Mouse (Mus musculus): Measurements from ENCODE around the gene Prex1.

- TF ChIP-seq CTCF (IDR thresholded peaks at IDR 0.05; ENCODE audit: low read depth, low read length) (no peak), GATA1 (IDR thresholded peaks at IDR 0.05; ENCODE audit: borderline replicate concordance, low read length) (no peak), POLR2AphosphoS5 (IDR thresholded peaks at IDR 0.05; ENCODE audit: insufficient replicate concordance, low read depth, low read length) (no peak), TAL1 (conservative IDR thresholded peaks at IDR 0.05; ENCODE audit: low read depth, low read length) (no peak)
Measured at GRCm38 (mm10) chr2:166720416-166720815, 6.8 kb upstream of the Prex1 start.
